Mouse (Mus musculus) thymus, adult 18-20 months (tissue): ENCODE measurements at regions not wholly inside any gene's neighbourhood (a gene's known extent, or its start where the extent isn't known, plus 50 kb on each side); places are given as distances from the start of the nearest gene placed in this dataset.

Source experiments
- DNase-seq, 2 experiments: peaks; one replicate each; pipeline ENCODE4 v3.0.0; 2022; ENCODE audit warnings: mixed read lengths in 2 of 2

GRCm38 (mm10) chr14:74392419-74392818 lies 248.2 kb upstream of the Htr2a start:
- no peak for DNase-seq

- DNase-seq: no peak
Observed at GRCm38 (mm10) chr14:74397202-74397601, 243.4 kb upstream of the Htr2a start.

- DNase-seq: no peak
Observed at GRCm38 (mm10) chr14:74409441-74409840, 231.2 kb upstream of the Htr2a start.

- DNase-seq: no peak
Observed at GRCm38 (mm10) chr14:74428226-74428625, 212.4 kb upstream of the Htr2a start.

- no peak for DNase-seq
Observed at GRCm38 (mm10) chr14:74464027-74464682, 176.5 kb upstream of the Htr2a start.

GRCm38 (mm10) chr14:74495504-74495903 lies 145.1 kb upstream of the Htr2a start:
- DNase-seq: no peak

GRCm38 (mm10) chr14:74511521-74511920 lies 129.1 kb upstream of the Htr2a start:
- DNase-seq: no peak

- DNase-seq: no peak
Observed at GRCm38 (mm10) chr14:74516451-74516850, 124.2 kb upstream of the Htr2a start.

- DNase-seq: no peak
Observed at GRCm38 (mm10) chr14:74519531-74519930, 121.1 kb upstream of the Htr2a start.

- no peak for DNase-seq
Observed at GRCm38 (mm10) chr14:74521669-74522068, 119.0 kb upstream of the Htr2a start.

- no peak for DNase-seq
Observed at GRCm38 (mm10) chr14:74527246-74527645, 113.4 kb upstream of the Htr2a start.

- DNase-seq: no peak
Observed at GRCm38 (mm10) chr14:74529368-74529951, 111.2 kb upstream of the Htr2a start.

GRCm38 (mm10) chr14:74538187-74538586 lies 102.5 kb upstream of the Htr2a start:
- DNase-seq: no peak

GRCm38 (mm10) chr14:74544028-74544427 lies 96.6 kb upstream of the Htr2a start:
- DNase-seq: no peak

- no peak for DNase-seq
Observed at GRCm38 (mm10) chr14:74551091-74551490, 89.5 kb upstream of the Htr2a start.

- no peak for DNase-seq
Observed at GRCm38 (mm10) chr14:74553636-74554035, 87.0 kb upstream of the Htr2a start.

- no peak for DNase-seq
Observed at GRCm38 (mm10) chr14:74558359-74558758, 82.3 kb upstream of the Htr2a start.
